Mouse (Mus musculus) kidney, postnatal 0 days (tissue): Measurements from ENCODE around the gene Csrp2. TPM values are rescaled to one million over a fixed set of nuclear protein-coding genes. Genes with fewer than 3 reads are reported as not detected.
A peak's percentile ranks its signal among the peaks of the same experiment; 100 is the strongest.

Experiments used
- ATAC-seq: fragments of 200-750 bp; cut with Nextera tagmentation; replicated peaks from 2 replicates; pipeline ENCODE4 v1.8.0; 2017; ENCODE audit warnings: low read depth, moderate number of reproducible peaks, moderate TSS enrichment, moderate library complexity; ENCODE audit not compliant: low FRiP score
- DNase-seq: peaks from one replicate; pipeline ENCODE4 v3.0.0-alpha.2; 2016; ENCODE audit warnings: low spot score
- H3K27ac ChIP-seq: fragments of 300-500 bp; sonication (generic); 2 replicates; pipeline ENCODE4 v1.5.1; 2014; ENCODE audit warnings: mild to moderate bottlenecking
- H3K27me3 ChIP-seq: fragments of 300-500 bp; sonication (generic); 2 replicates; pipeline ENCODE4 v1.6.1; 2014; ENCODE audit warnings: low read length, mixed read lengths; ENCODE audit not compliant: insufficient read depth
- H3K36me3 ChIP-seq: fragments of 300-500 bp; sonication (generic); 2 replicates; pipeline ENCODE4 v1.6.1; 2014; ENCODE audit warnings: low read length, mixed read lengths; ENCODE audit not compliant: insufficient read depth
- H3K4me1 ChIP-seq: fragments of 300-500 bp; sonication (generic); replicated peaks from 2 replicates; pipeline ENCODE4 v1.6.1; 2014; ENCODE audit warnings: antibody characterized with exemption, low read length, mixed read lengths; ENCODE audit not compliant: insufficient read depth
- H3K4me2 ChIP-seq: fragments of 300-500 bp; sonication (generic); 2 replicates; pipeline ENCODE4 v1.6.1; 2014; ENCODE audit warnings: mild to moderate bottlenecking, low read length, moderate library complexity, mixed read lengths
- H3K4me3 ChIP-seq: fragments of 300-500 bp; sonication (generic); replicated peaks from 2 replicates; pipeline ENCODE4 v1.5.1; 2014; ENCODE audit warnings: low read depth, low read length
- H3K9ac ChIP-seq: fragments of 300-500 bp; sonication (generic); 2 replicates; pipeline ENCODE4 v1.6.1; 2014; ENCODE audit warnings: low read depth, low read length
- H3K9me3 ChIP-seq: fragments of 300-500 bp; sonication (generic); replicated peaks from 2 replicates; pipeline ENCODE4 v1.6.1; 2016; ENCODE audit warnings: low read length, inconsistent platforms, mixed read lengths
- CTCF ChIP-seq: IDR thresholded peaks from 2 replicates; pipeline ENCODE4 v1.5.1; 2016; ENCODE audit warnings: antibody characterized with exemption, low read depth, mild to moderate bottlenecking, moderate library complexity
- WGBS: fragments of 180-500 bp; shearing (Covaris S2); extraction: QIAGEN DNeasy Blood & Tissue Kit; methylation state at CpG from one replicate; pipeline ENCODE4 v1.1.7; 2014; 5-methylcytosine and 5-hydroxymethylcytosine counted together
- polyA plus RNA-seq: library from polyadenylated mRNA; unstranded; fragments of >200 nt; fragmentation: Nextera tagmentation; extraction: Ambion mirVana; gene quantifications from 2 replicates; pipeline ENCODE4 v1.2.1, GENCODE M21; 2015

The Csrp2 gene
- polyA plus RNA-seq, 1 experiment from 2014 or later, result 206 TPM

GRCm38 (mm10) chr10:110944175-110944574 lies 24.6 kb downstream of the Csrp2 start:
- ATAC-seq, result no peak
- H3K9me3 ChIP-seq, result no peaks in the 10 kb centered on the region
- H3K27ac ChIP-seq, result no peak overlapping the region
- no peak for TF ChIP-seq CTCF
- no peaks in the 10 kb centered on the region for H3K4me1 ChIP-seq
- DNase-seq, result no peak
- H3K36me3 ChIP-seq, result peaks cover 15% of the 10 kb centered on the region
- no peak overlapping the region for H3K9ac ChIP-seq
- H3K27me3 ChIP-seq, result no peaks in the 10 kb centered on the region
- H3K4me3 ChIP-seq, result no peak overlapping the region
- H3K4me2 ChIP-seq, result no peak overlapping the region
- WGBS, result 91% methylated on average over 11 of the region's 11 CpGs

GRCm38 (mm10) chr10:110945966-110946365 lies 26.4 kb downstream of the Csrp2 start:
- no peak overlapping the region for H3K4me2 ChIP-seq
- DNase-seq (no peak), ATAC-seq (no peak)
- no peak overlapping the region for H3K4me3 ChIP-seq
- no peaks in the 10 kb centered on the region for H3K4me1 ChIP-seq
- H3K9ac ChIP-seq, result no peak overlapping the region
- H3K27me3 ChIP-seq, result no peaks in the 10 kb centered on the region
- TF ChIP-seq CTCF, result no peak
- no peak overlapping the region for H3K27ac ChIP-seq
- no peaks in the 10 kb centered on the region for H3K9me3 ChIP-seq
- WGBS, result 59% methylated on average over 12 of the region's 12 CpGs
- H3K36me3 ChIP-seq, result peaks cover 25% of the 10 kb centered on the region

GRCm38 (mm10) chr10:110947574-110947973 lies 28.0 kb downstream of the Csrp2 start:
- DNase-seq (no peak), ATAC-seq (no peak)
- Histone ChIP-seq H3K4me1 (no peaks in the 10 kb centered on the region), H3K9ac (no peak overlapping the region), H3K27me3 (no peaks in the 10 kb centered on the region), H3K9me3 (no peaks in the 10 kb centered on the region), H3K36me3 (peaks cover 19% of the 10 kb centered on the region), H3K4me2 (no peak overlapping the region), H3K27ac (no peak overlapping the region), H3K4me3 (no peak overlapping the region)
- TF ChIP-seq CTCF, result no peak
- 75% methylated on average over 4 of the region's 4 CpGs for WGBS

- DNase-seq (no peak), ATAC-seq (no peak)
- no peak overlapping the region for H3K27ac ChIP-seq
- H3K36me3 ChIP-seq, result peaks cover 16% of the 10 kb centered on the region
- H3K4me2 ChIP-seq, result no peak overlapping the region
- H3K9ac ChIP-seq, result no peak overlapping the region
- H3K9me3 ChIP-seq, result no peaks in the 10 kb centered on the region
- WGBS, result 84% methylated on average over 1 of the region's 1 CpGs
- TF ChIP-seq CTCF, result no peak
- H3K4me3 ChIP-seq, result no peak overlapping the region
- no peaks in the 10 kb centered on the region for H3K27me3 ChIP-seq
- H3K4me1 ChIP-seq, result no peaks in the 10 kb centered on the region
These were observed 31.5 kb downstream of the Csrp2 start for GRCm38 (mm10) chr10:110951112-110951511.

- no peaks in the 10 kb centered on the region for H3K9me3 ChIP-seq
- no peak overlapping the region for H3K9ac ChIP-seq
- ATAC-seq, result no peak
- H3K36me3 ChIP-seq, result peaks cover 21% of the 10 kb centered on the region
- no peaks in the 10 kb centered on the region for H3K27me3 ChIP-seq
- H3K4me2 ChIP-seq, result no peak overlapping the region
- no peak overlapping the region for H3K27ac ChIP-seq
- DNase-seq, result no peak
- no peak overlapping the region for H3K4me3 ChIP-seq
- no peaks in the 10 kb centered on the region for H3K4me1 ChIP-seq
- 83% methylated on average over 4 of the region's 4 CpGs for WGBS
- TF ChIP-seq CTCF, result no peak
These were observed 32.2 kb downstream of the Csrp2 start for GRCm38 (mm10) chr10:110951748-110952147.

GRCm38 (mm10) chr10:110952271-110952670 lies 32.7 kb downstream of the Csrp2 start:
- peak overlapping the region; percentile 32; the same call in 1 of the 2 replicates for H3K27ac ChIP-seq
- H3K9me3 ChIP-seq, result no peaks in the 10 kb centered on the region
- H3K27me3 ChIP-seq, result no peaks in the 10 kb centered on the region
- no peak for DNase-seq
- H3K4me3 ChIP-seq, result no peak overlapping the region
- TF ChIP-seq CTCF, result no peak
- no peak overlapping the region for H3K4me2 ChIP-seq
- H3K9ac ChIP-seq, result no peak overlapping the region
- ATAC-seq, result no peak
- WGBS, result 76% methylated on average over 8 of the region's 8 CpGs
- H3K4me1 ChIP-seq, result no peaks in the 10 kb centered on the region
- H3K36me3 ChIP-seq, result peaks cover 21% of the 10 kb centered on the region

GRCm38 (mm10) chr10:110952937-110953451 lies 33.4 kb downstream of the Csrp2 start:
- Histone ChIP-seq H3K9ac (no peak overlapping the region), H3K4me2 (no peak overlapping the region), H3K27me3 (no peaks in the 10 kb centered on the region), H3K27ac (peak overlapping the region; percentile 60), H3K36me3 (peaks cover 21% of the 10 kb centered on the region; the same call in 1 of the 2 replicates), H3K9me3 (no peaks in the 10 kb centered on the region), H3K4me3 (no peak overlapping the region), H3K4me1 (no peaks in the 10 kb centered on the region)
- ATAC-seq (peak; percentile 97), DNase-seq (peak; percentile 95)
- TF ChIP-seq CTCF, result no peak; the same call in 1 of the 2 replicates
- 25% methylated on average over 9 of the region's 9 CpGs for WGBS
